Mouse (Mus musculus) spleen, adult 2 months (tissue): Measurements from ENCODE around the gene Olfr310.

ENCODE experiments used
- CTCF ChIP-seq: fragments of 200-500 bp; IDR thresholded peaks from 2 replicates; pipeline ENCODE4 v1.5.1; 2011; ENCODE audit warnings: mild to moderate bottlenecking, inconsistent platforms; ENCODE audit not compliant: insufficient read depth, insufficient read length, insufficient replicate concordance; ENCODE audit errors: extremely low read depth
- POLR2A ChIP-seq: fragments of 200-500 bp; IDR thresholded peaks from 2 replicates; pipeline ENCODE4 v1.6.1; 2011; ENCODE audit warnings: low read depth, low read length, inconsistent platforms

GRCm38 (mm10) chr7:86325530-86325929, 48.6 kb upstream of the Olfr310 start, which contains the start of gene Olfr308:
- TF ChIP-seq POLR2A (no peak), CTCF (no peak)
